Mouse (Mus musculus): ENCODE data around the gene Efcab5.

Efcab5 gene

GRCm38 (mm10) chr11:77188868-77189267, at the start of gene Efcab5:
Gene Efcab5, minus strand, starts transcription at chr11:77188968.
- DNase-seq (ENCODE audit: low spot score) = no peak

- DNase-seq (ENCODE audit: low spot score) = no peak
These were observed 46.5 kb upstream of the Efcab5 start for GRCm38 (mm10) chr11:77235267-77235666.

GRCm38 (mm10) chr11:77231514-77231913, 42.7 kb upstream of the Efcab5 start:
- DNase-seq (ENCODE audit: low spot score) = no peak

GRCm38 (mm10) chr11:77230765-77231164, 42.0 kb upstream of the Efcab5 start:
- no peak for DNase-seq (ENCODE audit: low spot score)

GRCm38 (mm10) chr11:77216761-77217130, 28.0 kb upstream of the Efcab5 start:
- peak; percentile 2 for DNase-seq (ENCODE audit: low spot score)

GRCm38 (mm10) chr11:77215951-77216760, 27.4 kb upstream of the Efcab5 start, which contains the start of gene Ssh2:
Gene Ssh2, plus strand, starts transcription at chr11:77216287.
- peak; percentile 55 for DNase-seq (ENCODE audit: low spot score)

- no peak for DNase-seq (ENCODE audit: low spot score)
These were observed 26.7 kb upstream of the Efcab5 start for GRCm38 (mm10) chr11:77215483-77215882.

- peak; percentile 2 for DNase-seq (ENCODE audit: low spot score)
These were observed 26.0 kb upstream of the Efcab5 start for GRCm38 (mm10) chr11:77214755-77215154.

GRCm38 (mm10) chr11:77214142-77214692, 25.4 kb upstream of the Efcab5 start:
- no peak for DNase-seq (ENCODE audit: low spot score)

- DNase-seq (ENCODE audit: low spot score) = no peak
These were observed 11.9 kb upstream of the Efcab5 start for GRCm38 (mm10) chr11:77200703-77201102.

- DNase-seq (ENCODE audit: low spot score) = no peak
These were observed 10.9 kb upstream of the Efcab5 start for GRCm38 (mm10) chr11:77199636-77200035.

GRCm38 (mm10) chr11:77196181-77197143, 7.7 kb upstream of the Efcab5 start:
- no peak for DNase-seq (ENCODE audit: low spot score)

- no peak for DNase-seq (ENCODE audit: low spot score)
These were observed 6.8 kb upstream of the Efcab5 start for GRCm38 (mm10) chr11:77195360-77196109.

GRCm38 (mm10) chr11:77194762-77195161, 6.0 kb upstream of the Efcab5 start:
- no peak for DNase-seq (ENCODE audit: low spot score)

- DNase-seq (ENCODE audit: low spot score) = no peak
These were observed 5.3 kb upstream of the Efcab5 start for GRCm38 (mm10) chr11:77193941-77194553.

- DNase-seq (ENCODE audit: low spot score) = no peak
These were observed 4.6 kb upstream of the Efcab5 start for GRCm38 (mm10) chr11:77193410-77193809.

GRCm38 (mm10) chr11:77184926-77185325, 3.8 kb downstream of the Efcab5 start:
- no peak for DNase-seq (ENCODE audit: low spot score)

GRCm38 (mm10) chr11:77182616-77183015, 6.2 kb downstream of the Efcab5 start:
- no peak for DNase-seq (ENCODE audit: low spot score)

- no peak for DNase-seq (ENCODE audit: low spot score)
These were observed 6.7 kb downstream of the Efcab5 start for GRCm38 (mm10) chr11:77182041-77182440.

GRCm38 (mm10) chr11:77181528-77181927, 7.2 kb downstream of the Efcab5 start:
- DNase-seq (ENCODE audit: low spot score) = no peak

- DNase-seq (ENCODE audit: low spot score) = no peak
These were observed 7.9 kb downstream of the Efcab5 start for GRCm38 (mm10) chr11:77180886-77181285.
